Mouse (Mus musculus): Measurements from ENCODE around the gene Mical2. TPM values are rescaled to one million over a fixed set of nuclear protein-coding genes. Genes with fewer than 3 reads are reported as not detected.

Gene Mical2
- polyA plus RNA-seq, 1 experiment from 2014 or later, result 1.9 TPM

DNA sequence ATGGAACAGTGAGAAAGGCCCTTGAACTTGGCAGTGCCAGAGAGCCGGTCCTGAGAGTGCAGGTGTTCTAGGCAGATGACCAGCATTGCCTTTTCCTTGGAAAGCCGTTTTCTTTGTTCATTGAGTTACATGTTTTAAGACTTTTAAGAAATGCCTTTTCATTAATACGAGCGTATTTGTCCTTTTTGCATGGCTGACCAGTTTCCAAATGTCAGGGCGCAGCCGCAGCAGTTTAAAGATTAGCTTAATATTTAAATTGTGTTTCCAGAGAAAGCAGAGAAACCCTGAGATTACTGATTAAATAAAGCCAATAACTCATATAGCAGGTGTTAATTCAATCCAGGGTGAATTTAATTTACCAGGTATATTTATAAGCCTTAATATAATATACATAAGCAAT lies 187.6 kb downstream of the Mical2 start:
- WGBS, result 73% methylated on average over 6 of the region's 6 CpGs
- no peak overlapping the region for H3K4me3 ChIP-seq
- no peak for ATAC-seq (ENCODE audit: low FRiP score)
- no peak overlapping the region for H3K27ac ChIP-seq
- no peak overlapping the region for H3K9ac ChIP-seq
- H3K4me2 ChIP-seq, result no peak overlapping the region
- H3K9me3 ChIP-seq, result no peaks in the 10 kb centered on the region
- no peaks in the 10 kb centered on the region for H3K36me3 ChIP-seq
- H3K27me3 ChIP-seq, result 0 out of 2 replicates have a peak, but pooled peaks cover 3% of the 10 kb centered on the region
- peaks cover 21% of the 10 kb centered on the region for H3K4me1 ChIP-seq (replicated peaks)

DNA sequence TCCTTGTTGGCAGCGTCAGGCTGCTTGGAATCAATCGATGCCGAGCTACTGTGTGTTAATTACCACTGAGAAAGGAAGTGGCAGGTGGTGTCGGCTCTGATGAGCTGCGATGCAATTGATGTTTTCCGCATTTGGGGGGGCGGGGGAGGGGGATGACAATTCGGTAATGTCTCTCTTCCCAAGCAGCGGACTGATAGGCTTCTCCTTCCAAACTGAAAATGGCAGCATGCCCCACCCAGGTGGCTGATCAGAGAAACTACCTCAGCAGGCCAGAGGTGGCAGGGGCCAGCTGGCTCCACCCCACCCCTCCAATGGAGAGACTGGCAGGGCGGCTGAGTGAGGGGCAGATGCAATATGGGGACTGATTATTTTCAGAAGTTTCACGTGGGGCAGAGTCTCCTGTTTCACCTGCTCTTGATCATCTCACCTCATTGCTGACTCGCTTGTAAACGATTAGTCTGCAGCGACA lies 190.4 kb downstream of the Mical2 start:
- H3K4me1 ChIP-seq (replicated peaks), result peaks cover 21% of the 10 kb centered on the region
- H3K36me3 ChIP-seq, result no peaks in the 10 kb centered on the region
- 0 out of 2 replicates have a peak overlapping the region, but pooled peaks have one; percentile 3 for H3K4me3 ChIP-seq
- WGBS, result 15% methylated on average over 14 of the region's 14 CpGs
- peak overlapping the region; percentile 44 for H3K9ac ChIP-seq
- peak; percentile 44; the same call in 1 of the 2 replicates for ATAC-seq (ENCODE audit: low FRiP score)
- no peaks in the 10 kb centered on the region for H3K9me3 ChIP-seq
- peak overlapping the region; percentile 41 for H3K4me2 ChIP-seq
- H3K27me3 ChIP-seq, result 0 out of 2 replicates have a peak, but pooled peaks cover 6% of the 10 kb centered on the region
- H3K27ac ChIP-seq, result no peak overlapping the region

- Histone ChIP-seq H3K27ac (peak overlapping the region; percentile 58; the same call in 1 of the 2 replicates), H3K27me3 (0 out of 2 replicates have a peak, but pooled peaks cover 6% of the 10 kb centered on the region), H3K9me3 (no peaks in the 10 kb centered on the region), H3K4me1 (replicated peaks) (peaks cover 21% of the 10 kb centered on the region), H3K4me2 (no peak overlapping the region), H3K4me3 (no peak overlapping the region), H3K9ac (peak overlapping the region; percentile 44; the same call in 1 of the 2 replicates), H3K36me3 (no peaks in the 10 kb centered on the region)
- WGBS, result 18% methylated on average over 6 of the region's 7 CpGs
- peak; percentile 26; the same call in 1 of the 2 replicates for ATAC-seq (ENCODE audit: low FRiP score)
These were observed 191.3 kb downstream of the Mical2 start for GRCm38 (mm10) chr7:112416730-112417513.

DNA sequence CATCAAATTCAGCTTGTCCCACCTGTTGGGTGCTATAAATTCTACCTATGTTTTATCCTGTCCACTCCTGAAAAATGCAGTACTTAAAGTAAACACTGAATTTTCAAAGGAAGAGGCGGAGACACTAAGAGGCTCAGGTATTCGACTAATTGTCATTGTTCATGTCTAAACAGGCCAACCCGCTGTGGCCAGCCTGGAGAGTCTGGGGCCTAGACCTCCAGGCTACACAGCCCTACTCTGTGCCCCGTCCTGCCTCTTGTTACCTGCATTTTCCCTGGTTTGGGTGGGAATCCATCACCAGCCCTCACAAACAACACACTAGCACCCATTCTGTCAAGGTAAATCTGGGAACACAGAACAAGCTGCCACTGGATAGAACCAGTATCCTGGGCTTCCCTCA lies 191.9 kb downstream of the Mical2 start:
- no peaks in the 10 kb centered on the region for H3K36me3 ChIP-seq
- H3K9ac ChIP-seq, result no peak overlapping the region
- ATAC-seq (ENCODE audit: low FRiP score), result no peak

DNA sequence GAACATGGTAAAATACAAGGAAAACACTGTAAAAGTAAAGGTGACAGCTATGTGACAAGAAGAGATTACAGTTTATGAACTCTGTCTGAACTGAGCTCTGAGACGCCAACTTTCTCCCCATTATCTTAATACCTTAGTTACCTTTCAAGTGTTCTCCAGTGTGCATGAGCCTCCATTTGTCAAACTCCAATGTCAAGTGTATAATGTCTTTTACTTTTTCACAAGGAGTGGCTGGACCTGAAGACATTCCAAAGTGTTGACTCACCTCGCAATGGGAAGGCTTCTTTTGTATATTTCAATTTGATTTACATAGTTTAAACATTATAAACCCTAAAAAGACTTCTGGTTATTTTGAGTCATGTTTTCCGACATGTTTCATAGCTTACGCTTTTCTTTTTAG lies 197.8 kb downstream of the Mical2 start:
- no peak overlapping the region for H3K9ac ChIP-seq
- no peaks in the 10 kb centered on the region for H3K9me3 ChIP-seq
- no peaks in the 10 kb centered on the region for H3K36me3 ChIP-seq
- H3K27ac ChIP-seq, result no peak overlapping the region
- no peak for ATAC-seq (ENCODE audit: low FRiP score)
- H3K4me1 ChIP-seq (replicated peaks), result peaks cover 12% of the 10 kb centered on the region
- no peak overlapping the region for H3K4me3 ChIP-seq
- no peak overlapping the region for H3K4me2 ChIP-seq
- WGBS, result 86% methylated on average over 4 of the region's 4 CpGs
- peaks cover 19% of the 10 kb centered on the region; the same call in 1 of the 2 replicates for H3K27me3 ChIP-seq

More for the DNA sequence above, 191.9 kb downstream of the Mical2 start:
- 0 out of 2 replicates have a peak, but pooled peaks cover 6% of the 10 kb centered on the region for H3K27me3 ChIP-seq
- peaks cover 21% of the 10 kb centered on the region for H3K4me1 ChIP-seq (replicated peaks)
- no peak overlapping the region for H3K4me3 ChIP-seq
- no peak overlapping the region for H3K4me2 ChIP-seq
- H3K27ac ChIP-seq, result no peak overlapping the region
- 79% methylated on average over 4 of the region's 4 CpGs for WGBS
- no peaks in the 10 kb centered on the region for H3K9me3 ChIP-seq

GRCm38 (mm10) chr7:112426811-112427210 lies 201.2 kb downstream of the Mical2 start:
- Histone ChIP-seq H3K4me3 (no peak overlapping the region), H3K9me3 (no peaks in the 10 kb centered on the region), H3K27me3 (peaks cover 23% of the 10 kb centered on the region; the same call in 1 of the 2 replicates), H3K4me2 (peak overlapping the region; percentile 94), H3K9ac (no peak overlapping the region), H3K36me3 (no peaks in the 10 kb centered on the region), H3K4me1 (replicated peaks) (peaks cover 18% of the 10 kb centered on the region), H3K27ac (no peak overlapping the region)
- WGBS, result 71% methylated on average over 5 of the region's 5 CpGs
- ATAC-seq (ENCODE audit: low FRiP score), result no peak

- Histone ChIP-seq H3K4me2 (peak within 1 kb of the TSS; percentile 94), H3K36me3 (no peaks in the 10 kb centered on the region), H3K9me3 (no peaks in the 10 kb centered on the region), H3K9ac (peak within 1 kb of the TSS; percentile 78), H3K4me3 (peak within 1 kb of the TSS; percentile 58), H3K27ac (peak within 1 kb of the TSS; percentile 87), H3K4me1 (replicated peaks) (peaks cover 18% of the 10 kb centered on the region), H3K27me3 (peaks cover 23% of the 10 kb centered on the region; the same call in 1 of the 2 replicates)
- WGBS, result under 1% methylated on average over 47 of the region's 49 CpGs
- peak; percentile 84 for ATAC-seq (ENCODE audit: low FRiP score)
These were observed 201.9 kb downstream of the Mical2 start, which contains the start of gene Parva for GRCm38 (mm10) chr7:112427357-112428157. Gene Parva (plus strand): TSS chr7:112427505.

DNA sequence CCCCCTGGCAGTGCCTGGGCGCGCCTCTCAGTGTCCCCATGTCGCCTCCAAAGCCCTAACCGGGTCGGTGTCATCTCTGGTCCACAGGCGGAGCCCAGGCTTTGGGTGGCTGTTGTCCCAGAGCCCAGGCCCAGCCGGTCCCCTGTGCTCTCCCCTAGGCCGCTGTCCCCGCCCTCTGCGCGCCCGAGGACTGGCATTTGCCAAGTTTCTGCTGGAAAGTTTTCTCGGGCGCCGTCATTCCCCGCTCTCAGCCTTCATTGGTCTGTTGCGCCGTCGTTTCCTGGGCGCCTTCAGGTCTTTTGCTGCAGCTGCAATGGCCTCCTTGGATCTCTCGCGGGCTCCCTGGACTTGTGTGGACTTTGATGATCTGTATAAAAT lies 202.5 kb downstream of the Mical2 start:
- Histone ChIP-seq H3K4me3 (peak overlapping the region; percentile 58), H3K27me3 (peaks cover 23% of the 10 kb centered on the region; the same call in 1 of the 2 replicates), H3K9ac (peak overlapping the region; percentile 78), H3K36me3 (no peaks in the 10 kb centered on the region), H3K27ac (peak overlapping the region; percentile 87), H3K4me2 (peak overlapping the region; percentile 94), H3K4me1 (replicated peaks) (peaks cover 18% of the 10 kb centered on the region), H3K9me3 (no peaks in the 10 kb centered on the region)
- peak; percentile 87 for ATAC-seq (ENCODE audit: low FRiP score)
- WGBS, result under 1% methylated on average over 21 of the region's 22 CpGs

- H3K4me1 ChIP-seq (replicated peaks), result peaks cover 23% of the 10 kb centered on the region
- no peak for ATAC-seq (ENCODE audit: low FRiP score)
- H3K27me3 ChIP-seq, result no peaks in the 10 kb centered on the region
- peaks cover 6% of the 10 kb centered on the region; the same call in 1 of the 2 replicates for H3K9me3 ChIP-seq
- 79% methylated on average over 3 of the region's 3 CpGs for WGBS
- H3K4me3 ChIP-seq, result no peak overlapping the region
- no peak overlapping the region for H3K4me2 ChIP-seq
- H3K9ac ChIP-seq, result no peak overlapping the region
- H3K27ac ChIP-seq, result no peak overlapping the region
- H3K36me3 ChIP-seq, result peaks cover 4% of the 10 kb centered on the region; the same call in 1 of the 2 replicates
These were observed 214.2 kb downstream of the Mical2 start for GRCm38 (mm10) chr7:112439846-112440245.

DNA sequence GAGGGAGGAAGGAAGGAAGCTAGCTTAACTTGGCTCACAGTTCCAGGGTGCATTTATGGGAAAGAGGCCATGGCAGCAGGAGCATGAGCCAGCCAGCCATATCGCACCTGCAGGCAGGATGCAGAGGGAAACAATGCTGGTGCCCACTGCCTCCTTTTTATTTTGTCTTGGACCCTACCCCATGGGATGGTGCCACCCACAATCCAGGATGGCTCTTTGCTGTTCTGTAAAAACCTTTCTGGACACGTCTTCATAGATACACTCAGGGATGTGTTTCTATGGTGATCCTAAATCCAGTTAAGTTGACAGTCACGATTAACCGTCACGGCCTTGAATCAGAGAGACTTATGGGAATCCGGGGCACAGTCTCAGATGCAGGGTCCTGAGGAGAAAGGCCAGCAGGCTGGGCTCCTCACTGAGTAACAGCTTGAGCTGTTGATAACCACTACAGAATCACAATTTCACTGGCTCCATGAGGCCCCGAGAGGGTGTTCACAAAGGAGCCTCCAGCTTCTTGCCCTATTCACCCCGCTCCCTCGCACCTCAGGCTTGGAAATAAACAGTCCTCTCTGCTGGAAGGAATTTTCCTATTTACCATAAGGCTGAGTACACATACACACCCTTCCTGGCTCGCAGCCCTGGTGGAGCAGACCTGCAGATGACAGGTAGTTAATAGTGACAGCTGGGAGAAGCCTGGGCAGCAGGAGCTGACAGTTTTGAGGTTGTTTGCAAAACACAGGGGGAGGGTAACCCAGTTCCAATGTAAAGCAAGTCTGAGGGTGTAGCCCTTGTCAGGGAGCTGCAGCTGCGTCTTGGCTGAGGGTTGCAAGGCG lies 218.7 kb downstream of the Mical2 start:
- Histone ChIP-seq H3K4me1 (replicated peaks) (peaks cover 30% of the 10 kb centered on the region), H3K9me3 (no peaks in the 10 kb centered on the region), H3K36me3 (no peaks in the 10 kb centered on the region), H3K27ac (peak overlapping the region; percentile 77), H3K27me3 (no peaks in the 10 kb centered on the region), H3K4me3 (no peak overlapping the region), H3K4me2 (peak overlapping the region; percentile 29), H3K9ac (peak overlapping the region; percentile 26; the same call in 1 of the 2 replicates)
- ATAC-seq (ENCODE audit: low FRiP score), result peak; percentile 76
- WGBS, result 15% methylated on average over 12 of the region's 12 CpGs

DNA sequence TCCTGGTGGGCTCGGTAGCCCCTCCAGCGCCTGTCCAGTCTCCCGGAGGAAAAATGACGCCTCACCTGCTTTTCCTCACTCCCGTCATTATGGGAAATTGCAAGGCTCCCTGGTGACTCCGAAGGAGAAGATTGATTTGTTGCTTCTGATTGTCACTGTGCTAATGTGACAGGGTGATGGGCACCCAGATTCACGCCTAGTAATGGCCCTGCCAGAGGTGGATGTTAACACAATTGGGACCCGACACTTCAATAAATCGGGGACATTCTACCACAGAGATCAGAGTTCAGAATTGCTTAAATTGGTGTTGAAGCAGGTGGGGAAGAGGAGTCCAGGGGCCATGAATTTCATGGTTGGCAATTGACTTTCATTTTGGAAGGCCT lies 219.3 kb downstream of the Mical2 start:
- 19% methylated on average over 9 of the region's 9 CpGs for WGBS
- H3K4me2 ChIP-seq, result peak overlapping the region; percentile 29
- no peak overlapping the region for H3K4me3 ChIP-seq
- no peaks in the 10 kb centered on the region for H3K27me3 ChIP-seq
- no peaks in the 10 kb centered on the region for H3K9me3 ChIP-seq
- H3K27ac ChIP-seq, result peak overlapping the region; percentile 77
- H3K36me3 ChIP-seq, result no peaks in the 10 kb centered on the region
- peak overlapping the region; percentile 26; the same call in 1 of the 2 replicates for H3K9ac ChIP-seq
- peak; percentile 61; the same call in 1 of the 2 replicates for ATAC-seq (ENCODE audit: low FRiP score)
- H3K4me1 ChIP-seq (replicated peaks), result peaks cover 30% of the 10 kb centered on the region
